In the genomic region with DNA sequence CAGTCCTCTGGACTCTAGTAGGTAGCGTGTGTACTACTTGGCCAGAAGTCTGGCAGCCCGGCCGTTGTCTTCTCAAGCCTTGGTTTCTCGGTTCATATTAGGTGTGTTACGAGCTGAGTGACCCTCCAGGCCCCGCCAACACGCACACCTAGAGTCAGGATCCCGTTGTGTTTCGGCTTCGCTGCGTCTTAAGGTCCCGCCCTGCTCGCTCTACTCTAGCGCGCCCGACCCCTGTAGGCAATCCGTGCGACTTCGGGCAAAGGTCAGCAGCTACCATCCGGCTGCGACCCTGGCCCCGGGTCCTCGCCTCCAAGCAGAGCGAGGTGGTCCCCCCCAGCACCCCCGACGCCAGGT, we compare ENCODE assay signal across 8 mouse cellular contexts. TPM values are rescaled to one million over a fixed set of nuclear protein-coding genes. Genes with fewer than 3 reads are reported as not detected.
DNase-seq lines count a peak whose midpoint lies in the region; ATAC-seq and TF ChIP-seq lines count a peak whose summit lies in the region.

No protein-coding gene starts in this region.

- peaks cover 4% of the 10 kb centered on the region for H3K4me1 ChIP-seq in lung, embryonic 14.5 days (ENCODE audit: insufficient read depth)
- H3K4me1 ChIP-seq in embryonic facial prominence, embryonic 10.5 days: peaks cover 27% of the 10 kb centered on the region
- H3K4me1 ChIP-seq in intestine, embryonic 14.5 days (replicated peaks; ENCODE audit: control insufficient read depth, insufficient read depth, low read length): peaks cover 14% of the 10 kb centered on the region
- H3K4me1 ChIP-seq in neural tube, embryonic 13.5 days (replicated peaks): peaks cover 21% of the 10 kb centered on the region

- H3K4me2 ChIP-seq in lung, embryonic 14.5 days: peak overlapping the region; percentile 95
- peak overlapping the region; percentile 59 for H3K4me2 ChIP-seq in intestine, embryonic 14.5 days (ENCODE audit: low read length)
- peak overlapping the region; percentile 91 for H3K4me2 ChIP-seq in neural tube, embryonic 13.5 days

- peak; percentile 18 for ATAC-seq in lung, embryonic 14.5 days (ENCODE audit: insufficient read depth)
- peak; percentile 55; the same call in 1 of the 2 replicates for ATAC-seq in intestine, embryonic 14.5 days (replicated peaks; ENCODE audit: low FRiP score, low TSS enrichment, low read depth)
- peak; percentile 29 for ATAC-seq in neural tube, embryonic 13.5 days (ENCODE audit: low read depth)

- no peak for DNase-seq in lung, embryonic 14.5 days
- no peak for DNase-seq in lung, postnatal 4 days
- no peak for DNase-seq in embryonic facial prominence, embryonic 10.5 days (ENCODE audit: low spot score)
- DNase-seq in intestine, embryonic 14.5 days (ENCODE audit: low spot score): no peak
- DNase-seq in gastrocnemius, adult 8-10 months (ENCODE audit: low spot score in 2 of 2): no peak
- DNase-seq in adrenal gland, postnatal 36 days: no peak
- DNase-seq in spleen, postnatal 14 days (ENCODE audit: low spot score in 2 of 2): no peak

- peak overlapping the region; percentile 68 for H3K9ac ChIP-seq in lung, embryonic 14.5 days
- peak overlapping the region; percentile 60 for H3K9ac ChIP-seq in intestine, embryonic 14.5 days (ENCODE audit: low read length)
- H3K9ac ChIP-seq in neural tube, embryonic 13.5 days: peak overlapping the region; percentile 80

- 2% methylated on average over 26 of the region's 26 CpGs for WGBS in lung, embryonic 14.5 days
- WGBS in embryonic facial prominence, embryonic 10.5 days: 2% methylated on average over 26 of the region's 26 CpGs
- 2% methylated on average over 26 of the region's 26 CpGs for WGBS in intestine, embryonic 14.5 days
- 2% methylated on average over 26 of the region's 26 CpGs for WGBS in neural tube, embryonic 13.5 days

- H3K27ac ChIP-seq in lung, embryonic 14.5 days (ENCODE audit: low read depth): peak overlapping the region; percentile 89; the same call in 1 of the 2 replicates
- H3K27ac ChIP-seq in embryonic facial prominence, embryonic 10.5 days (replicated peaks): peak overlapping the region; percentile 86
- H3K27ac ChIP-seq in intestine, embryonic 14.5 days (ENCODE audit: low read depth): peak overlapping the region; percentile 87
- H3K27ac ChIP-seq in neural tube, embryonic 13.5 days (replicated peaks): peak overlapping the region; percentile 88

- no peaks in the 10 kb centered on the region for H3K9me3 ChIP-seq in lung, embryonic 14.5 days (ENCODE audit: low read depth, low read length)
- H3K9me3 ChIP-seq in embryonic facial prominence, embryonic 10.5 days: no peaks in the 10 kb centered on the region
- no peaks in the 10 kb centered on the region for H3K9me3 ChIP-seq in intestine, embryonic 14.5 days (ENCODE audit: control insufficient read depth, low read length)
- no peaks in the 10 kb centered on the region for H3K9me3 ChIP-seq in neural tube, embryonic 13.5 days

- peaks cover 14% of the 10 kb centered on the region; the same call in 1 of the 2 replicates for H3K36me3 ChIP-seq in lung, embryonic 14.5 days (ENCODE audit: insufficient read depth)
- peaks cover 8% of the 10 kb centered on the region; the same call in 1 of the 2 replicates for H3K36me3 ChIP-seq in embryonic facial prominence, embryonic 10.5 days (replicated peaks)
- H3K36me3 ChIP-seq in intestine, embryonic 14.5 days (ENCODE audit: control insufficient read depth, insufficient read depth, low read length): 0 out of 2 replicates have a peak, but pooled peaks cover 5% of the 10 kb centered on the region
- H3K36me3 ChIP-seq in neural tube, embryonic 13.5 days: peaks cover 20% of the 10 kb centered on the region

- H3K4me3 ChIP-seq in lung, embryonic 14.5 days (ENCODE audit: low read depth, low read length): peak overlapping the region; percentile 71
- peak overlapping the region; percentile 83 for H3K4me3 ChIP-seq in embryonic facial prominence, embryonic 10.5 days
- peak overlapping the region; percentile 70 for H3K4me3 ChIP-seq in intestine, embryonic 14.5 days (ENCODE audit: low read depth, low read length)
- H3K4me3 ChIP-seq in neural tube, embryonic 13.5 days: peak overlapping the region; percentile 75

- peaks cover 15% of the 10 kb centered on the region; the same call in 1 of the 2 replicates for H3K27me3 ChIP-seq in lung, embryonic 14.5 days (ENCODE audit: insufficient read depth, low read length)
- peaks cover 74% of the 10 kb centered on the region for H3K27me3 ChIP-seq in embryonic facial prominence, embryonic 10.5 days (replicated peaks; ENCODE audit: low read depth, poor library complexity, severe bottlenecking)
- peaks cover 18% of the 10 kb centered on the region for H3K27me3 ChIP-seq in intestine, embryonic 14.5 days (replicated peaks; ENCODE audit: control insufficient read depth, insufficient read depth, low read length)
- peaks cover 55% of the 10 kb centered on the region for H3K27me3 ChIP-seq in neural tube, embryonic 13.5 days

- TF ChIP-seq CTCF in lung, embryonic 14.5 days (IDR thresholded peaks at IDR 0.05; ENCODE audit: low read depth): no peak

RNA-seq across cellular contexts. Expression of a gene that starts 0.7 kb away (rescaled TPM):
- polyA plus RNA-seq in lung, embryonic 14.5 days (2014; fragmentation: Nextera tagmentation; extraction: Ambion mirVana): 3.7 and 4.2 TPM in 2 replicates
- 2.1 and 2.6 TPM in 2 replicates for polyA plus RNA-seq in embryonic facial prominence, embryonic 10.5 days (2016; fragmentation: Nextera tagmentation; extraction: Ambion mirVana)
- polyA plus RNA-seq in intestine, embryonic 14.5 days (2014; fragmentation: Nextera tagmentation; extraction: Ambion mirVana): 6.1 and 6.5 TPM in 2 replicates
- 2.9 and 3.5 TPM in 2 replicates for polyA plus RNA-seq in neural tube, embryonic 13.5 days (2015; fragmentation: Nextera tagmentation; extraction: Ambion mirVana)
- 1 to 10 TPM; 2.0 to 2.6 (median 2.5) TPM for total RNA-seq in gastrocnemius, adult 8-10 months (2022)
- 1 to 10 TPM; 7.8 to 8.3 TPM for total RNA-seq in adrenal gland, postnatal 36 days (2021)

RNA-seq across cellular contexts. Expression of a gene that starts 6.7 kb away (rescaled TPM):
- 0.89 and 1.0 TPM in 2 replicates for polyA plus RNA-seq in lung, embryonic 14.5 days (2014; fragmentation: Nextera tagmentation; extraction: Ambion mirVana)
- 0.83 and 1.3 TPM in 2 replicates for polyA plus RNA-seq in embryonic facial prominence, embryonic 10.5 days (2016; fragmentation: Nextera tagmentation; extraction: Ambion mirVana)
- polyA plus RNA-seq in intestine, embryonic 14.5 days (2014; fragmentation: Nextera tagmentation; extraction: Ambion mirVana): 17.5 and 18.6 TPM in 2 replicates
- 0.11 TPM in 1 of 2 replicates, not detected in the other for polyA plus RNA-seq in neural tube, embryonic 13.5 days (2015; fragmentation: Nextera tagmentation; extraction: Ambion mirVana)
- not detected for total RNA-seq in gastrocnemius, adult 8-10 months (2022)
- total RNA-seq in adrenal gland, postnatal 36 days (2021): not detected

RNA-seq across cellular contexts. Expression of a gene that starts 34.5 kb away (rescaled TPM):
- polyA plus RNA-seq in lung, embryonic 14.5 days (2014; fragmentation: Nextera tagmentation; extraction: Ambion mirVana): 138 and 145 TPM in 2 replicates
- 174 and 177 TPM in 2 replicates for polyA plus RNA-seq in embryonic facial prominence, embryonic 10.5 days (2016; fragmentation: Nextera tagmentation; extraction: Ambion mirVana)
- 124 and 131 TPM in 2 replicates for polyA plus RNA-seq in intestine, embryonic 14.5 days (2014; fragmentation: Nextera tagmentation; extraction: Ambion mirVana)
- polyA plus RNA-seq in neural tube, embryonic 13.5 days (2015; fragmentation: Nextera tagmentation; extraction: Ambion mirVana): 79.2 and 87.8 TPM in 2 replicates
- 10 to 100 TPM; 40.5 to 63.8 (median 50.9) TPM for total RNA-seq in gastrocnemius, adult 8-10 months (2022)
- 100 to 1,000 TPM; 124 to 139 TPM for total RNA-seq in adrenal gland, postnatal 36 days (2021)

RNA-seq across cellular contexts. Expression of a gene that starts 42.9 kb away (rescaled TPM):
- 25.5 and 33.4 TPM in 2 replicates for polyA plus RNA-seq in lung, embryonic 14.5 days (2014; fragmentation: Nextera tagmentation; extraction: Ambion mirVana)
- 59.7 and 60.7 TPM in 2 replicates for polyA plus RNA-seq in embryonic facial prominence, embryonic 10.5 days (2016; fragmentation: Nextera tagmentation; extraction: Ambion mirVana)
- 31.8 and 33.3 TPM in 2 replicates for polyA plus RNA-seq in intestine, embryonic 14.5 days (2014; fragmentation: Nextera tagmentation; extraction: Ambion mirVana)
- 72.3 and 77.2 TPM in 2 replicates for polyA plus RNA-seq in neural tube, embryonic 13.5 days (2015; fragmentation: Nextera tagmentation; extraction: Ambion mirVana)
- total RNA-seq in gastrocnemius, adult 8-10 months (2022): 10 to 100 TPM; 17.2 to 23.9 (median 21.6) TPM
- 10 to 100 TPM; 66.2 to 68.2 TPM for total RNA-seq in adrenal gland, postnatal 36 days (2021)

RNA-seq across cellular contexts. Expression of a gene that starts 56.8 kb away (rescaled TPM):
- 6.0 and 6.7 TPM in 2 replicates for polyA plus RNA-seq in lung, embryonic 14.5 days (2014; fragmentation: Nextera tagmentation; extraction: Ambion mirVana)
- polyA plus RNA-seq in embryonic facial prominence, embryonic 10.5 days (2016; fragmentation: Nextera tagmentation; extraction: Ambion mirVana): 6.3 and 8.4 TPM in 2 replicates
- polyA plus RNA-seq in intestine, embryonic 14.5 days (2014; fragmentation: Nextera tagmentation; extraction: Ambion mirVana): 9.4 and 10.8 TPM in 2 replicates
- 69.9 and 74.3 TPM in 2 replicates for polyA plus RNA-seq in neural tube, embryonic 13.5 days (2015; fragmentation: Nextera tagmentation; extraction: Ambion mirVana)
- total RNA-seq in gastrocnemius, adult 8-10 months (2022): 1 to 10 TPM; 5.3 to 6.4 (median 5.9) TPM
- total RNA-seq in adrenal gland, postnatal 36 days (2021): 10 to 100 TPM; 11.1 to 12.1 TPM
